Mouse (Mus musculus) neural tube, embryonic 15.5 days (tissue): ENCODE data around the gene Pde4d. TPM values are rescaled to one million over a fixed set of nuclear protein-coding genes. Genes with fewer than 3 reads are reported as not detected.

Experiments
- ATAC-seq: fragments of 200-750 bp; cut with Nextera tagmentation; 2 replicates; pipeline ENCODE4 v1.8.0; 2017; ENCODE audit warnings: mild to moderate bottlenecking, moderate TSS enrichment, moderate library complexity; ENCODE audit not compliant: low FRiP score
- H3K27ac ChIP-seq: fragments of 300-500 bp; sonication (generic); replicated peaks from 2 replicates; pipeline ENCODE4 v1.5.1; 2015; ENCODE audit warnings: mild to moderate bottlenecking, inconsistent platforms
- H3K27me3 ChIP-seq: fragments of 300-500 bp; sonication (generic); replicated peaks from 2 replicates; pipeline ENCODE4 v1.6.1; 2015; ENCODE audit warnings: inconsistent platforms
- H3K36me3 ChIP-seq: fragments of 300-500 bp; sonication (generic); 2 replicates; pipeline ENCODE4 v1.6.1; 2015; ENCODE audit warnings: inconsistent platforms
- H3K4me1 ChIP-seq: fragments of 300-500 bp; sonication (generic); 2 replicates; pipeline ENCODE4 v1.6.1; 2015; ENCODE audit warnings: inconsistent platforms
- H3K4me2 ChIP-seq: fragments of 300-500 bp; sonication (generic); 2 replicates; pipeline ENCODE4 v1.6.1; 2015; ENCODE audit warnings: inconsistent platforms, mild to moderate bottlenecking, moderate library complexity
- H3K4me3 ChIP-seq: fragments of 300-500 bp; sonication (generic); replicated peaks from 2 replicates; pipeline ENCODE4 v1.5.1; 2015; ENCODE audit warnings: mild to moderate bottlenecking, inconsistent platforms
- H3K9ac ChIP-seq: fragments of 300-500 bp; sonication (generic); replicated peaks from 2 replicates; pipeline ENCODE4 v1.6.1; 2015; ENCODE audit warnings: mild to moderate bottlenecking, inconsistent platforms
- H3K9me3 ChIP-seq: fragments of 300-500 bp; sonication (generic); replicated peaks from 2 replicates; pipeline ENCODE4 v1.6.1; 2016; ENCODE audit warnings: inconsistent platforms
- WGBS: fragments of 180-500 bp; shearing (Covaris S2); methylation state at CpG from one replicate; pipeline ENCODE4 v1.1.7; 2015; ENCODE audit warnings: mixed read lengths; 5-methylcytosine and 5-hydroxymethylcytosine counted together
- polyA plus RNA-seq: library from polyadenylated mRNA; unstranded; fragments of >200 nt; fragmentation: Nextera tagmentation; extraction: Ambion mirVana; gene quantifications from 2 replicates; pipeline ENCODE4 v1.2.1, GENCODE M21; 2015

The Pde4d gene
- polyA plus RNA-seq, 1 experiment from 2014 or later: 20.7 TPM

DNA sequence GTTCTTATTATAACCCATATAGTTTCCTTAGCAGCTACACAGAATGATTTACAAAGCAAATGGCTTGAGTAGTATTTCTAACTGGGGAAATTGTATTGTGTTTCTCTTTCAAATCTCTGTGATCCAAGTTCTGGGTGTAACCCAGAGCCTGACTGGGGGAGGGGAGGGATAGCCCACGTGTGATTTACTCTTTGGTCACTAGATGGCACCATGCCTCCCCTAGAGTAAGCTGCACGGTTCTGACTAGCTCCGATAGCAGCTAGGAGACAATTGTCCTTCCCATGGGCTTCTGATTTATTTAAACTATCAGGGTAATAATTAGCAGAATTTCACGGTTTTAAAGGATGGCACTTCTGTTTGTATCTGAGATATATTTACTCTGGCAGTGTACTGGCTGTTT, 893.8 kb downstream of the Pde4d start:
- H3K27me3 ChIP-seq: no peaks in the 10 kb centered on the region
- H3K4me2 ChIP-seq: no peak overlapping the region
- H3K9me3 ChIP-seq: no peaks in the 10 kb centered on the region
- ATAC-seq: peak; percentile 94
- H3K4me1 ChIP-seq: peaks cover 12% of the 10 kb centered on the region; the same call in 1 of the 2 replicates
- 0% methylated on average over 4 of the region's 4 CpGs for WGBS
- H3K4me3 ChIP-seq: no peak overlapping the region
- H3K36me3 ChIP-seq: no peaks in the 10 kb centered on the region
- H3K9ac ChIP-seq: no peak overlapping the region
- H3K27ac ChIP-seq: no peak overlapping the region

DNA sequence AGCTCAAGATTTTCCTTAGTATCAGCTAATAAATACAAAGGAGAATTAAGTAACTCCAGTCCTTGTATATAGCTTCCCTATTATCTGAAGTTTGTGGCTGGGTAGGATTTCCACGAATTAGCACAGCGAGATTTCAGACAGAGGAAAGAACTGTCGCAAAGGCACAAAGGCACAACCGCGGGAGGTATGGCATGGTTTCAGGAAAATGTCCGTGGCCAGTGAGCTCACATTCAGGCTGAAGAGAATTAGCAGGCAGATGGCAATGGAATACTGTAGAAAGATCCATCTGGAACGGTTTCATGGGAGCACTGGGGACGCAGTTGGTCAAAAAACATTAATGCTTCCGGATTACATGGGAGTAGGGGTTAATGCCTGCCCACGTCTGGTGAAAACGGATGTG, 898.0 kb downstream of the Pde4d start:
- Histone ChIP-seq H3K27me3 (no peaks in the 10 kb centered on the region), H3K4me3 (no peak overlapping the region), H3K27ac (no peak overlapping the region), H3K4me2 (no peak overlapping the region), H3K36me3 (no peaks in the 10 kb centered on the region), H3K9ac (no peak overlapping the region), H3K9me3 (no peaks in the 10 kb centered on the region), H3K4me1 (peaks cover 10% of the 10 kb centered on the region)
- ATAC-seq: no peak
- WGBS: 41% methylated on average over 11 of the region's 11 CpGs

DNA sequence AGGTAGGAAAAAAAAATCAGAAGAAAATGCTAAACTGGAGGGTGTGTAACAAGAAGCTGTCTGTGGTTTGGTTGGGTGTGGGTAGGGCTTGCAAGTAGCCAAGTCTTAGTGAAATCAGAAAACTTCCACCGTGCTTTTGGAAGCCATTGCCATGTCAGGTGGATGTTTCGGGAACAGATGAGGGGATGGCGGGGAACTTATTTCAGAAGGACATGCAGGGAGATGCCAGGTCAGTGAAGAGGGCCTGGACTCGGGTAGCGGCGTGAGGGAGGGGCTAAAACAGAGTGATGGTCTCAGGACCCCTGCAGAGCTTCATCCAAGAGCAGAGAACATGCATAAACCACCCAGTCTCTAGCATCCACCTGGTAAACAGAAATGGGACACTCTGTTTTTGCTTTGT, 898.6 kb downstream of the Pde4d start:
- no peak for ATAC-seq
- 94% methylated on average over 6 of the region's 6 CpGs for WGBS

DNA sequence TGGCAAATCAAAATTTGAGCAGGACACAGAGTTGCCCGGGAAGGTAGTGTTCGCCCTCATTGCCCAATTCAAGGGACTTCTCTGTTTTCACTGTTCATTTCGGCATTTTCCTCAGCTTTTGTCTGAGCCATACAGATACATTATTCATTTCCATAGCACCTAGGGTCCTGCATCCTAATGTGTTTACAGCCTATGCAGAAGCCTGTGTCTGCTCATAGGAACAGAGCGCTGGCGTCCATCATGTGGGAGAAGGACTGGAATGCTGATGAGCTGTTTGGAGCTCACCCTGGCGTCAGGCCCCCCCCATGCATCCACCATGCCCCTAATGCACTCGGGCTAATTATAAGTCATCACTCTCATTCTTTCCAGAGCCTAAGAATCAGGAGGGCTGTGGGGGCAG, 900.4 kb downstream of the Pde4d start:
- ATAC-seq: no peak
- H3K9me3 ChIP-seq: no peaks in the 10 kb centered on the region
- no peak overlapping the region for H3K4me3 ChIP-seq
- no peak overlapping the region for H3K9ac ChIP-seq
- H3K36me3 ChIP-seq: no peaks in the 10 kb centered on the region
- H3K4me2 ChIP-seq: no peak overlapping the region
- H3K27ac ChIP-seq: no peak overlapping the region
- no peaks in the 10 kb centered on the region; the same call in 1 of the 2 replicates for H3K4me1 ChIP-seq
- 31% methylated on average over 7 of the region's 7 CpGs for WGBS
- no peaks in the 10 kb centered on the region for H3K27me3 ChIP-seq

More for the DNA sequence above, 898.6 kb downstream of the Pde4d start:
- H3K9ac ChIP-seq: no peak overlapping the region
- no peak overlapping the region for H3K4me3 ChIP-seq
- H3K27ac ChIP-seq: no peak overlapping the region
- peaks cover 7% of the 10 kb centered on the region for H3K4me1 ChIP-seq
- no peak overlapping the region for H3K4me2 ChIP-seq
- no peaks in the 10 kb centered on the region for H3K36me3 ChIP-seq
- no peaks in the 10 kb centered on the region for H3K27me3 ChIP-seq
- no peaks in the 10 kb centered on the region for H3K9me3 ChIP-seq

DNA sequence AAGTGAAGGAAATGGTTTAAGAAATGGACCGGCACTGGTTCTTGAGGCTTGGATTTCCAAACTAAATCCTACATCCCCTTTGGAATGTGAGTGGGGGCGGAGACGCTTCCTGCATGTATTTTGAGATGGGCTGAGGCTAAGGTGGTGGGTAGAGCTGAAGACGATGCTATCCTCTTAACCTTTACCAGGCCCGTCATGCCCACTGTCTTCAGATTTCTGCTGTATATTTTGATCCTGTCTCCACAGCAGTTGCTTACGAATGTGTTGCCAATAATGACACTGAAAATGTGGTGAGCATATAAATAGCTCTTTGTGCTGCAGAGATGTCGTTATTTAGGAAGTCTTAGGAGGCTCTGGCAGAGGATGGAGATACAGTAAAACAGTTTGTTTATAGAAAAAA, 904.3 kb downstream of the Pde4d start:
- Histone ChIP-seq H3K27me3 (no peaks in the 10 kb centered on the region), H3K36me3 (no peaks in the 10 kb centered on the region), H3K9me3 (no peaks in the 10 kb centered on the region), H3K4me2 (no peak overlapping the region), H3K9ac (no peak overlapping the region), H3K4me3 (no peak overlapping the region), H3K4me1 (no peaks in the 10 kb centered on the region; the same call in 1 of the 2 replicates), H3K27ac (no peak overlapping the region)
- no peak for ATAC-seq
- 76% methylated on average over 7 of the region's 7 CpGs for WGBS

DNA sequence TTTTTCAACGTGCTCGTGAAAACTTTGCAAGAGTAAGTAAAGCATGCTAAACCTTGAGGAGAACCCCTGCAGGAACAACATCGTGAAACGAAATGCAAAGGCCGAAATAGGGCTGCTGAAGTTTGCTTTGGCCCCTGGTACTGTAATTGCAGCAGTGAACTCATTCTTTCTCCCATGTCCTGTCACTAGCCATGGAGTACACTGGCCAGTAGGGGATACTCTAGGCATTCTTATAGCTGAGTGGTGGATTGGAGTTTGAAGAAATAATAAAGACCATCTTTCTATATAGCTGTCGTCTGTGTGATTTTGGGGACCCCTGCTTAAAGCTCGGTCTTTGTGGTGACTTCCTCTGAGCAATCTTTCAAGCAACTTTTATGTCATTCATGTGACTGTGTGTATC, 906.5 kb downstream of the Pde4d start:
- Histone ChIP-seq H3K27me3 (no peaks in the 10 kb centered on the region), H3K9ac (no peak overlapping the region), H3K36me3 (no peaks in the 10 kb centered on the region), H3K9me3 (no peaks in the 10 kb centered on the region), H3K4me1 (no peaks in the 10 kb centered on the region), H3K4me3 (no peak overlapping the region), H3K4me2 (no peak overlapping the region), H3K27ac (no peak overlapping the region)
- no peak for ATAC-seq
- WGBS: 88% methylated on average over 7 of the region's 7 CpGs

DNA sequence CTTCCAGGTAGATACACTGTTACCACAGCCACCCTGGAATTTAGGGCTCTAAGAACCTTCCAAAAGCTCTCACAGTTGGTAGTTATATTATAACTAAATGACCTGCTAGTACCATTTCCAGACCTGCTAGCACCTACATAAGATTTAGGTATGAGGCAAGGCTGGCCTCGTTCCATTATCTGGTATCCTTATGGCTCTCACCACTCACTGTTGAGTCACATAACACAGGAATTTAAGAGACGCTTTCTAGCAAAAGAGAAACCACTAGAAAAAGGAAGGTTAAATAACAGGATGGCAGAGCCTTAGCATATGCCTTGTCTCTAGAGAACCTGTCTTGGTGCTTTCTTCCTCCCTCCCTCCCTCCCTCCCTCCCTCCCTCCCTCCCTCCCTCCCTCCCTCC, 910.2 kb downstream of the Pde4d start:
- H3K36me3 ChIP-seq: no peaks in the 10 kb centered on the region
- 89% methylated on average over 2 of the region's 2 CpGs for WGBS

DNA sequence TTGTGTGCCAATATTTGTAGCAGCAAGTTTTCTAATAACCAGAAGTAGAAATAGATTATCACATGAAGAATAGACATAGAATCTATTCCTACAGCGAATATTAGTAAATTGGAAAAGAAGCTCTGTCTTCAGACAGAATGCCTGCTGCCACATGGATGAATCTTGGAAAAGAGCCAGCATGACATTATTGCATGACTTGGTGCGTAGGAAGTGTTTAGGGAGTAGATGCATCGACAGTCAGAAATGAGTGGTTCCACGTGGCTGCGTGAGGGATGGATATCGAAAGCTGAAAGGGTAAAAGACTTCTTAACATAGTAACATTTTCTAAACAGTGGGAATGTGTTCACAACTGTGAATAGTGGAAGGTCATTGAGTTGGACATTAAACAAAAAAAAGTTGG, 912.6 kb downstream of the Pde4d start:
- H3K27me3 ChIP-seq: no peaks in the 10 kb centered on the region
- no peaks in the 10 kb centered on the region for H3K4me1 ChIP-seq
- no peak overlapping the region for H3K9ac ChIP-seq
- H3K4me3 ChIP-seq: no peak overlapping the region
- no peak overlapping the region for H3K27ac ChIP-seq
- H3K36me3 ChIP-seq: no peaks in the 10 kb centered on the region
- 62% methylated on average over 6 of the region's 6 CpGs for WGBS
- no peak overlapping the region for H3K4me2 ChIP-seq
- ATAC-seq: no peak
- H3K9me3 ChIP-seq: no peaks in the 10 kb centered on the region

More for the DNA sequence above, 910.2 kb downstream of the Pde4d start:
- H3K27me3 ChIP-seq: no peaks in the 10 kb centered on the region
- no peaks in the 10 kb centered on the region for H3K4me1 ChIP-seq
- H3K4me2 ChIP-seq: no peak overlapping the region
- H3K9me3 ChIP-seq: no peaks in the 10 kb centered on the region
- ATAC-seq: no peak
- H3K4me3 ChIP-seq: no peak overlapping the region
- no peak overlapping the region for H3K9ac ChIP-seq
- no peak overlapping the region for H3K27ac ChIP-seq

DNA sequence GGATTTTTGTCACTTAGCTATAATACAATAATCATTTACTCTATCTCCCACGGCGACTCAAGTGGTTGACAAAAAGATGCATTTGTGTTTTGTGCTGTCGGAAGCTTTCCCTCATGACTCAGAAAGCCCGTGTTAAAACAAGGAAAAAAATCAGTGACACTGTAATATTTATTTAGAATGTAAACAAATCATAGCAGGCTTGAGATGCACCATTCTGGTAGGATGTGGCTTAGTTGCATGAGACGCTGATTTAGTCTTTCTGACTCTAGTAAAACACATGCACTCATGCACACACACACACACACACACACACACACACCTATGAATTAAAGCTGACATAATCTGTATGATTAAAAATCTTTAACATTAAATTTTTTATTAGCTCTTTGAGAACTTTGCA, 924.7 kb downstream of the Pde4d start:
- Histone ChIP-seq H3K27me3 (no peaks in the 10 kb centered on the region), H3K4me1 (no peaks in the 10 kb centered on the region), H3K9ac (no peak overlapping the region), H3K36me3 (no peaks in the 10 kb centered on the region), H3K9me3 (no peaks in the 10 kb centered on the region), H3K27ac (no peak overlapping the region), H3K4me3 (no peak overlapping the region), H3K4me2 (no peak overlapping the region)
- no peak for ATAC-seq
- 78% methylated on average over 5 of the region's 5 CpGs for WGBS

DNA sequence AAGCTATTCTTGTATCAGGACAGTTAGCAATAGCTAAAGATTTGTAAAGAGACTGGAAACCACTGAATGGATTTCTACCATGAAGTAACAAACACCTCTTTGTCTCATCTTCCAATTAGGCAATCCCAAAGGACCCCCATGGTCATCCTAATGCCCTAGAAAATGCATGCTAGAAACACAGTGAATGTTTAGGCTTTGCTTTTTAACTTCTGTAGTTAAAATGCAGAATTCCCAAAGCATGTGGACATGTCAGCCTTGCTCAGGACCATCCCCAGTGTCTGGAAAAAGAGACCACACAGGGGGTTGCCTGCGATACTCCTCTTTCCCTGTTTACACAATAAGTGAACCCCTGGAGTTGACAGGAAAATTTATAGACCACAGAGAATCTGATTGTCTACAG, 926.9 kb downstream of the Pde4d start:
- Histone ChIP-seq H3K4me1 (no peaks in the 10 kb centered on the region), H3K27me3 (no peaks in the 10 kb centered on the region), H3K9ac (no peak overlapping the region), H3K27ac (no peak overlapping the region), H3K9me3 (no peaks in the 10 kb centered on the region), H3K4me2 (no peak overlapping the region), H3K36me3 (no peaks in the 10 kb centered on the region), H3K4me3 (no peak overlapping the region)
- 8% methylated on average over 1 of the region's 1 CpGs for WGBS
- no peak for ATAC-seq

DNA sequence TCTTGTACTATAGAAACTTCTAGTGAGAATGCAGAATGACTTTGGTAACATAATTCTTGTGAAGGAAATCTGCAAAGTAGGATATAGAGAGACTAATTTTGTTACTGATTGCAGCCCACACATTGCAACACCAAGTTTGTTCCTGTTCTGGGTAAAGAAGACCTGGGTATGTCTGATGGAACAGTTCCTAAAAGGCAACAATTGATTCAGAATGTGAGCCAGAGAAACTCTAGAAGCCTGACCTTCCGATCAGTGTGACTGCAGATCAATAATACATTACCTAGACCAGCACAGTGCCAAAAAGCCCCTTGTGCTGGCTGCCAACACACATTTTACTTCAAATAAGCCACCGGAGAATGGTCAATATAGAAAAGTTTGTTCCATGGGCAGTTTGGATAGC, 930.4 kb downstream of the Pde4d start:
- no peaks in the 10 kb centered on the region for H3K36me3 ChIP-seq
- ATAC-seq: no peak
- WGBS: 88% methylated on average over 2 of the region's 2 CpGs

DNA sequence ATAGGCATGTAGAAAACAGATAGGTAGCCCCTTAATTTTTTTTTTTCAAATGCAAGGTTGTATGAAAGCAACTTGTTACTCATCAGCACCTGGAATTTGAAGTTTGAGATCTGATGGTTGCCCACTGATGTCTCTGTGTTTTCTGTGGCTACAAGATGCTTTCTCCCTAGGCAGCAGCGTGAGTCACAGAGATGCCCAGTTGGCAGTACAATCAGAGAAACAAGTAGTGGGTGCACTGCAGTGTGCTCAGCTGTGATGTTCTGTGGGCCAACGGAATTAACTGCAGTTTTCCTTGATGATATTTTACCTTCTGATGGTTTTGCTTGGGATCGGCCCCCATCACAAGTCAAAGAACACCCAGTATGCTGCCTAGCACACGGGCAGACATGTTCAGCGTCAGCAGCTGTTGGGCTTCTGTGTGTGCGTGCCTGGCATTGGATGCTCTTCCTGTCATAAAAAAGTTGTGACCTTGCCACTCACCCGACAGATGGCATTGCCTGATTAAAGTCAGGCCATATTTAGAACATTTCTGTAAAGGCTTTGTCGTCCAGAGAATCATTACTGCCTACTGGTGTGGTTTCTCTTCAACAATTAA, 939.0 kb downstream of the Pde4d start:
- Histone ChIP-seq H3K27me3 (no peaks in the 10 kb centered on the region), H3K27ac (no peak overlapping the region), H3K4me1 (no peaks in the 10 kb centered on the region), H3K9ac (no peak overlapping the region), H3K9me3 (no peaks in the 10 kb centered on the region), H3K4me2 (no peak overlapping the region), H3K4me3 (no peak overlapping the region), H3K36me3 (no peaks in the 10 kb centered on the region)
- 76% methylated on average over 8 of the region's 8 CpGs for WGBS
- no peak for ATAC-seq

More for the DNA sequence above, 930.4 kb downstream of the Pde4d start:
- no peak overlapping the region for H3K27ac ChIP-seq
- no peak overlapping the region for H3K4me3 ChIP-seq
- H3K9me3 ChIP-seq: no peaks in the 10 kb centered on the region
- no peaks in the 10 kb centered on the region for H3K4me1 ChIP-seq
- H3K27me3 ChIP-seq: no peaks in the 10 kb centered on the region
- no peak overlapping the region for H3K9ac ChIP-seq
- no peak overlapping the region for H3K4me2 ChIP-seq

DNA sequence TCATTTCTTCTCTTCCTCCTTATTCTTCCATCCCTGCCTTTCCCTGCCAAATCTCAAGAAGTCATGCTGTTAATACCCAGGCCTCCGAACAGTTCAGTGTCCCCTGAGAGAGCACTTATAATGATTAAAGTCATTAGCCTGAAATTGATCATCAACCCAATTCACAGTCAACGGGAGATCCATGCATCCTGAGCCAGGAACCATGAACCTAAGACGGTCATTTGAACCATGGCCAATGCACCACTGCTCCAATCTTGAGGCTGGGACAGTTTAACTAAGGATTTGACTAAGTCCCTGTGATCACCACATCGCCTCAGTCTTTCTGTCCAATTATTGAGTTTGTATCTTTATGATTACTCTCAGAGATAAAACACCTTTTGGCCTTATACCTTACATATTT, 952.6 kb downstream of the Pde4d start:
- Histone ChIP-seq H3K4me2 (no peak overlapping the region), H3K4me3 (no peak overlapping the region), H3K4me1 (no peaks in the 10 kb centered on the region), H3K27me3 (no peaks in the 10 kb centered on the region), H3K9ac (no peak overlapping the region), H3K27ac (no peak overlapping the region), H3K9me3 (no peaks in the 10 kb centered on the region), H3K36me3 (no peaks in the 10 kb centered on the region)
- 53% methylated on average over 4 of the region's 4 CpGs for WGBS
- ATAC-seq: no peak
